Mouse (Mus musculus) cortical plate, adult 2 months (tissue): Measurements from ENCODE around the gene Samd14.

ENCODE experiments used
- CTCF ChIP-seq: fragments of 200-500 bp; IDR thresholded peaks from 2 replicates; pipeline ENCODE4 v1.5.1; 2011; ENCODE audit warnings: mild to moderate bottlenecking, control low read depth, low read length; ENCODE audit not compliant: insufficient read depth; ENCODE audit errors: extremely low read depth
- POLR2A ChIP-seq: fragments of 200-500 bp; IDR thresholded peaks from 2 replicates; pipeline ENCODE4 v1.6.1; 2011; ENCODE audit warnings: mild to moderate bottlenecking, low read length, control low read depth; ENCODE audit not compliant: insufficient read depth; ENCODE audit errors: extremely low read depth

DNA sequence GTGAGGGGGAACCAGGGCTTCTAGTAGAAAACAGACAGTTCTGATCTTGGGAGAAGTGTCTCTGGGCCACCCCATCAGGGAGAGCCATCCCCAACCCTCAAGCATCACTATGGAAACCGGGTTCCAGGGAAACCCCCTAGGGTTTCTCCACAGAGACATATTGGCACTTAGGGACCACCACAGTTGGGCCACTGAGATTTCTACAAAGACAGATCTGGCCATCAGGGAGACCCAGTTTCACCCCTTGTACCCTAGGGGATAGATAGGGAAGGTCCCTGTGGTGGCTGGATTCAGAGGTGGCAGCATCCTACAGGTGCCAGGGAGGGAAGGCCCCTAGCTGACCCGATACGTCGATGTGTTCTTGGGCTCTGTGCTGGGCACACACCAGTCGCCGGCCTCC lies 17.2 kb downstream of the Samd14 start:
- TF ChIP-seq CTCF, result no peak
- no peak for TF ChIP-seq POLR2A
